Mouse (Mus musculus): ENCODE measurements around the gene Gm10188.

The Gm10188 gene

DNA sequence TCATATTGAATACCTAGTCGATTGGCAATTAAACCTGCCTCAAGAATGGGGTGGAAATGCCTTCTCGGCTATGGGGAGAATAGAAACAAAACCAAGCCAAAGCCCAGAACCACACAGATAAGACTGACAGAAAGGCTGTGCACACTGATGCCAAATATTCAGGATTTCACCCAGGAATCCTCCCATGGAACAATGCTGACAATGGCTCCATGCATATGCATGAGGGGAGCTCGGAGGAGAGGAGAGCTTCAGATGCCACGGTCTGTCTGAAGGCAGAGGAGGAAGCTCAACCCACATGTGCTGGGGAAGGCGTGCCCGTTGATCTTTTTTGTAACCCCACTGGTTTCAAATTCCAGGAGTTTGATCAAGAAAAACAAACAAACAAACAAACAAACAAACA is 7.4 kb downstream of the Gm10188 start:
- no peak for DNase-seq

DNA sequence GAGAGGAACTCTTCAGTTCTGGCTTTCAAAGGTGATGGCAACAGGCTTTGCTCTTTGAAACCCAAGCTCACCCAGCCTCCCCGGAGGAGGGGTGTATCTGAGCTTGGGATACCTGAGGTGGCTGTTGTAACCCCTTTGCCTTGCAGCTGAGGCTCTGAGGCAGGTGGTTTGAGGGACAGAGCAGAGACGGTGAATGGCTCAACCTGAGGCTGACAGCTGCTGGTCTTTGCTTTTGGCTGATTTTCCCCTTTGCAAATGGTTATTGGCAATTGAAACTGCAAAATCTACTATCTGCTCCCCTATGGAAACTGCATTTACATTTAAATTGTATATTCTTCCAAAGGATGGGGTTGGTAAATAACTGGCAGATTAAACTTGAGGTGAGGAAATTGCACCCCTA is 7.9 kb downstream of the Gm10188 start:
- DNase-seq: no peak

DNA sequence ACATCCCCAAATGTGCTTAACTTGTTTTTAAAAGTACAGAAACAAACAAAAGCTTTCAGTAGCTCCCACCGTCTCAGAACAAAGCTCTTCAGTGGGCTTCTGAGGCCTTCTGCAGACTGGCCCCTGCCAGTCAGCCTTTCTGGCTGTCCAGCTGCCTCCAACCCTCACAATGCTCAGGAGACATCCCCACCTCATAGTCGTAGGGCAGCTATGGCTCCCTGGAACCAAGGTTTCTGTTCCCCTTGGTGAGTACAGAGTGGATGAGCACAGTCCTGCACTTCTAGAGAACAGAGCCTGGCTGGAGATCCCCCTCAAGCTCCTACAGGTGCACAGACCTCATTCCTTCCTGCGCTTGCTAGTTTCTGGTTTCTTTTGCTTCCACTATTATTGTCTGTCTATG is 13.3 kb downstream of the Gm10188 start:
- no peak for DNase-seq

DNA sequence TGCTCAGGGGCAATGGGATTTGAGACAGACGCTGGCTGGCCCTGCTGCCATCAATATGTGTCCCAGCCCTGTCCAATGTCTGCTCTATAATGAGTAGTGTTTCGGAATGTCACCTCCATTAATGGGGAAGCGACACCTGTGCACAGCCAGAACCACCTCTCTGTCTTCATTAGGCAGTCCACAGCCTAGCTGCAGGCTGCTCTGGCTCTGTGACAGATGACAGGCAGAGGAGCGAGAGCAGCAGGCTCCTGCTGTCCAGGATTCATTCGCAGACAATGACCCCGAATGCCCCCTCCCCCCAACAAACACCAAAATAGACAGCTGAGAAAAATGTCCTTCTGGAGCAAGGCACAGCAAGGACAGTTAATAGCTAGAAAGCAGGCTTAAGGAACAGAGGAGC is 16.5 kb downstream of the Gm10188 start:
- DNase-seq: no peak

DNA sequence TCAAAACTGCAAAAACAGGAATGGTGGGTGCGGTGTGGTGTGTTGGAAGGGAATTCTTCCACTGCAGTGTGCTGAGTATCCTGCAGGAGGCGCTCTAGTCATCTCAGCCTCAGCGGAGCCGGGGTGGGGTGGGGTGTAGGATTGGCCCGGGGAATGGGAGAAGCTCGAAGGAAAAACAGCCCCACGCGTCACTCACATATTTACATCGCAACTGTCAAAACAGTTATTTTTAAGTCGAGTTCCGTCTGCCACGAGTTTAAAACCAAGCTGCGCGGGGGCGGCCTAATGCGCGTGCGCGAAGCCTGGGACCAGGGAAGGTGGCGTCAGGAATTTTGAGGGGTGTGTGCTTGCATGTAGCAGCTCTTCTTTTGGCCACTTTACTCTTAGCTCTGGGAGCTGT is 17.3 kb downstream of the Gm10188 start:
- DNase-seq: peak; percentile 61

DNA sequence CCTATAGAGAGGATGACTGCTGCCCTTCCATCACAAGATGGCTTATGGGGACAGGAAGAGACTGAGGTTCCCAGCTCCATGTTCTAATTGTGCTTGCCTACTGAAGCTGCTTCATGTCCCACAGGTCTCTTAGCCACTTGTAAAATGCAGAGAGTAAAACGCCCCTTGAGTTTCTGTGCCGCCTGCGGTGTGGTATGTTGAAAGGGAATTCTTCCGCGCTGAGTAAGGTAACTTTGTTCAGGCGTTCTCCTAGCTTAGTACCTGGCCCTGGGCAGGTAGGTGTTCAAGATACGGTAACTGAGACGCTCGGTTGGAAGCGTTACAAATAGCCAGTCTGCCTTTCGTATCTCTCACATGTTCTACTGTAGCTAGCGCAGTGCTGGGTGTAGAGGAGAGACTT is 17.9 kb downstream of the Gm10188 start:
- DNase-seq: no peak

DNA sequence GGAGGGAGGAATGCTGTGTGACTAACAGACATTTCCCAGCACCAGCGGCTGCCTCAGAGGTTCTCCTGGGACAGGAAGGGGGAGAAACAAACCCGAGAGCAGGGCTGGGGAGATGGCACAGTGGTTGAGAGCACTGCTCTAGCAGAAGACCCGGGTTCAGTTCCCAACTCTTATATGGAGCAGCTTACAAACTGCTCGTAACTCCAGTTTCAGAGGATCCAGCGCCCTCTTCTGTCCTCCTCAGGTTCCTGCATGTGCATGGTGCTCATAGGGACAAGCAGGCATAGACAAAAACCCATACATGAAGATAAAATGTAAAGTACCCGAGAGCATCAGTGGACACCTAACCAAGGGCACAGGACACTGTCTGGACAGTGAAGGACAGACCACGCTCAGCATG is 18.6 kb downstream of the Gm10188 start:
- DNase-seq: no peak

DNA sequence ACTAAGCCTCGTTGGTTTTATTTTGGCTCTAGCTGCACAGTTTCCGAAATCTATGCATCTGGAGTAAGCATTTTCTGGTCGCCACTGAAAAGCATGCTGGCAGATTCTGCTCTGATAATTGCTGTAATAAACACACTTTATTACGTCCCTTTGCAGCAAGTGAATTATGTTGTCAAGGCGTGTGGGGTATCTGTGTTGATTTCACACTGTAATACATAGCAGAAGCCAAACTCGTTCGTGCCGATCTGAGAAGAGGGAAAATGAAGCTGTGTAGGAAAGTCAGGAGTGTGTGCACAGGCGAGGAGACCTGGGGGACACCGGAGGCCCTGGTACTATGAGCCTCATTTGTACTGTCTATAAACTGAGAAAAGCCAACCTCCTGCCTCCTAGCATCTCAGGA is 20.2 kb downstream of the Gm10188 start:
- DNase-seq: no peak

DNA sequence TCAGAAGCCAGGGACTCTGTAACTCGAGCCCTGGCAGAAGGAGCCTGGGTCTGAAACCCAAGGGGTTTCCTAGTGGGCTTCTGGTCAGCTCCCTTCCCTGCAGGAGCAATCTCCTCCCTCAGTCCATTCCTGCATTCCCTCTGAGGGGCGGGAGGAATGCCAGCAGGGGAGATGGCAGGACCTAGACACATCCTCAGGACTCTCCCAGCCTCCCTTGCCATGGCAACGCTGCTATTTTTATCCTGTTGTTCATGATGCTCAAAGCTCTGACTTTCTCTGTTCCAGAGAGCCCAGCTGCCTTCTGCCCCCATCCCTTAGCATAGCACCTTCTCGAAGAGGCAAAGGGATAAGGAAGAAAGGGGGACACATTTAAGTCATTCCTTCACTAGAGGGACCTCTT is 21.4 kb downstream of the Gm10188 start:
- peak; percentile 71 for DNase-seq

DNA sequence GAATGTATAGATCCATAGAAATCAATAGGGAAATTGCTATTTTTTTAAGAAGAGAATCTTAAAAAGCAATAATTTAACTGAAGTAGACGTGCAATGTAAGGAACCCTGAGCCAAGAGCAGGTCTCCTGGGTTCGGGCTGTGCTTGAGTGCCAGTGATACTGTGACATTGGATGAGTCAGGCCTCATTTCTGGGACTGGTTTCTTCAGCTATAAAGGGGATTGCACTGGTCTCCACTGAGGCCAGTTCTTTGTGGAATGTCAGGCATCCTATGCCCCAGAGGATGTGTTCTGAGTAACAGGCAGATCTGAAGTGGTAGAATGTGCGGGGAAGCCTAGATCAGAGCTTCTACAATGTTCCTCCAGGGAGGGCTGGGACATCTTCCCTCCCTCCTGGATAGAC is 22.7 kb downstream of the Gm10188 start:
- no peak for DNase-seq

DNA sequence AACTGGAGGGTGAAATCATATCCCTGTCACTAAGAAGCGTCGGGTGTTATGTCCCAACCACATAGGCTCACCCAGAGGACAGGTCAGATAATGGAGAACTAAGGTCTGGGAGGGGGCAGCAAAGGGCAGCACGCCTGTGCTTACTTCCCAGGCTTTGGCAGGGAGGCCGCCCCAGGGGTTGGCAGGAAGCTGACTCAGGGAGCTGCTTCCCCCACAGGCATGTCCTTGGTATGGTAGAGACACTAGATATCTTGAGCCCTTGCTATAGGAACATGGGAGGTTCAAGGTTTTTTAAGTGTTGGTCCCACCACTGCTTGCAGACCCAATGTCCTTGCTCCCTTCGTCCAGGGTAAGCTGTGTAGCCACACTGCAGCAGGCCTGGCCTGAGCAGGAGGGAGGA is 23.6 kb downstream of the Gm10188 start:
- DNase-seq: no peak

DNA sequence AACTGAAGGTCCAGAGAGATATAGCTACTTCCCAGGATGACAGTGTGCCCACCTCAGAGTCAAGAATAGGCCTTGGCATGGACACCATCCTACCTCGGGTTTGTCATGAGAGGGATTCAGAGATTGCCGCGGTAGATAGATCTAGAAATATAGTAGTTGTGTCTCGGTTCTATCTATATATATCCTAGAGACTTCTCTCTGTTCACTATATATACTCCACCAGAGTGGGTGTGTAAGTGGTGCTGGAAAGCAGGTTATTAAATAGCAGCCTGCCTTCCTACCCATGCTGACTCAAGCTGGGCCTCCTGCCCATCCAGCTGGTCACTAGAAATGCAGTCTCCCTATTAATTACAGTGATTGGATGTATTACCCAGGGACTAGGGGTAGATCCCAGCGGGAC is 26.8 kb downstream of the Gm10188 start:
- no peak for DNase-seq

DNA sequence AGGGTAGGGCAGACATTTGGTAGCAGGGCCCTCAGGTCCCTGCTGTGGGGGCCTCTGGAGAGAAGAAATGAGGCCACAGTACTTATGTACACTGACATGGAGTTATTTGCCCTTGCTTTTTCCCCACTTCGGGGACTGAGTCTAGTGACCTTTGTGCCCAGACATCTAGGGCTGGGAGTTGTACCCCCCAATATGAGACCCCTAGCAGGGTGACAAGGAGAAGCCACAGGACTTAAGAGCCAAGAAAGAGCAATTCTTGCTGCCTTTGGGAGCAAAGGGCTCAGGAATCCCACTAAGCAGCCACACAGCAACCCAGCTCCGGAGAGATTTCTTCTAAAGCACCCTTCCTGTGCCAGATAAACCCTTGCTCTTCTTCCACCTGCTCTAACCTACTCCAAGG is 27.6 kb downstream of the Gm10188 start:
- no peak for DNase-seq

DNA sequence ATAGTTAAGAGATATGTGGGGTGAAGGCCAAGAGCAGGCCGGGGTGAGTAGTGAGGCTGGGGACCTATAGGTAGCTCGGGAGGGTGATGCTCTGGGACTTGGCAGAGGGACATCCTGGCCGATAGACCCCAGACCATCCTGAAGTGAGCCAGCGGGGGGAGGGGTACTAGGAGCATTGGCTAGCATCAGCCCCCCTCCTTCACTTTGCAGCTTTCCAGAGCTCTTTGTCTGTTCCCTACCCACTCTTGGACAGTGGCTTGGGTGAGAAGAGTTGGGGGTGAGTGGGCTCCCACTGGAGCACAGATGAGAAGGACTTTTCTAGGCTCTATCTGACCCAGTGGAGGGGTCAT is 28.1 kb downstream of the Gm10188 start:
- DNase-seq: no peak

DNA sequence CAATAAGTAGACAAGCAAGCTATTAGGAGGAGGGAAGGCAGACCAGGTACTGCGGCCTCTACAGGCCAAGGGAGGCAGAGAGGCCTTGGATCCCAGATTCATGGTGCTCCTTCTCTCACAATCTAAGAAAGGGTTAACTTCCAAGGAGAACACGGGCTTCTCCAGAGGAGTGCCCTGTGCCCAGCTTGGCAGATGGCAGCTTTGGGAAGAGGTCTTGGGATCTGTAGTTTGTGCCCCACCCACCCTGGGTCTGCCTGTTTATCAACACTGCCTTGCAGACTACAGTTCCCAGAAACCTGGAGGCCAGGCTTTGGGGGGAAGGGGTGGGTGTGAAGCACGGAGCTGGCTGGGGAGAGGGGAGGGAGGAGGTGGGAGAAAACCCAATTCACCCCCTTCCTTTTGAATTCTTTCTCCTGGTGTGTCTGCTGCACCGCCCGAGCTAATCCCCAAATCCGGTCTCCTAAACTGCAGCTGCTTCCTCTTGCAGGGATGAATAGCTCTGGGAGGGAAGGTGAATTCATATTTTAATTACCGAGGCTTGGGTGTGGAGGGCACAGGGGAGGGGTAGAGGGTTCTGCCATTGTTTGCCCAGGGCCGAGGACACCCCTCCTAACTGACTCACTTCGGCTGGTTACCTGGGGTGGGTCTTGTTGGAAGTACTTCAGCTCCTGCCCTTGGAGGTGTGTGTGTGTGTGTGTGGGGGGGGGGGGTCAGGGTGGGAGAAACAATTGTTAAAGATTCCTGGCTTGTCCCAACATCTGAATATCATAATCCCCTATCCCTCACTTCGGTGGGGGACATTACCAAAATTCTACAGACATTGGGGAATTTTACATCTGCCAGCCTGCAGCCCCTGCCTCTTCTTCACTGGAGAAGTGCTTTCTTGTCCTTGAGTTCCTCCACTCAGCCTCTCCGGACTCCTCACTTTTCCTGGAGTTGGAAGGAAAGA is 28.7 kb downstream of the Gm10188 start:
- peak; percentile 84 for DNase-seq

DNA sequence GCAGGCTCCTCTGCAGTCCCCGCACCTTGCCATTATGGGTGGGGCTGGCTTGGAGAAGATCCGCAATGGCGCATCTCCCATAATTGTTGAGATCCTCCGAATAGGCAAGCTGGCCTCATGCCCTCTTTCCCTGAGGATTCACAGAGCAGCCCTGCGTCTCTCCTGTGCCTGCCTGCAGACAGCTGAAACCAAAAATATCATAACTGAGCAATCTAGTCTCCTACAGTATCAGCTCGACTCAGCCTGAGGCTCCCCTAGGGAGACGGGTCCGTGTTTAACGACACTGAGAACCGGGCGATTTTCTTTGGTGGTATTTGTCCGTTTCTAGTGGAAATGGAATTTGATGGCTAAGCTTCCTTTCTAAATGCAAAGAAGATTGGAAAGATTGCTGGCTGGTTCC is 29.6 kb downstream of the Gm10188 start:
- peak; percentile 62 for DNase-seq

DNA sequence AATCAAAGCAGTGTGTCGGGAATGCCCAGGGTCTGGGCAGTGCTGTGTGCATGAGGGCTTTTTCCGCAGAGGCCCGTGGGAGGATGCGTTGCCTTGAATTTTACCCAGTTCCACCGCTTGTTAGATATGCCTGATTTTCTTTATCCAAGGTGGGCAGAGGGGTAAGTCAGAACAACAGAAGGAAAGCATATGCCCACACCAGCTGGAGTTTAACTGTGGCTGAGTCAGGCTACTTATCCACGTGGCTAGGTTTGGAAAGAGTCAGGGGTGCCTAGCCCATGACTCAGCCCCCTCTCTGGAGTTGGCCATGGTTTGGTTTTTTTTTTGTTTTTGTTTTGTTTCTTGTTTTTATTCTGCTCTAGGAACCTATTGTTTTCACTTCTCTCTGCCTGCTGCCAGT is 30.3 kb downstream of the Gm10188 start:
- no peak for DNase-seq

DNA sequence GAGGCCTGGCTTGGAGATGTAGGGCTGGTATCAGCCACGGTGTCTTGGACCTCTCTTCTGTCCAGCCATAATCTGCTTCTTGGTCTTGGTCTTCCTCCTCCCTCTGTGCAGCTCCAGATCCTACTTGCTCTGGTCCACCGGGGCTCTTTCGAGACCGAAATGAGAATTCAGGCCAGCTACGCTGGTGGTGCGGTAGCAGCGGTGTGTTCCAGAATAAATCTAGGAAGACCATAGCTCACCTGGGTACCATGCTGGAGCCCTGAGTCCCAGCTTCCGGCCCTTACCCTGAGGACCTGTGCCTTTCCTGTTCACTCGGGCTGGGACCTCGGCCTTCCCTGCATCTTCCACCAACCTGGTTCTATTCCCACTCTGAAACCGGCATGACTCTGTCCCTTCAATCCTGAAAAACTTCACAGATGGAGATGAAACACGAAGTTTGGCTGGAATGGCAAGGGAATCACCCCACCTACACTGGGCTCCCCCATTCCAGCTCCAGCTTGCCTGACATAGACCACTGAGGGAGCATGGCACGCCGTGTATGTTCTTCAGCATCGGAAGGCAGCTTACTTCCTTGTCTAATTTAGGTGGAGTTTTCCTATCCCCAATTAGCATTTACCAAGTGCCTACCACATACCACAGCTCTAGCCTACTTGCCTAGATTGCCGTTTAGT is 31.0 kb downstream of the Gm10188 start:
- DNase-seq: no peak

DNA sequence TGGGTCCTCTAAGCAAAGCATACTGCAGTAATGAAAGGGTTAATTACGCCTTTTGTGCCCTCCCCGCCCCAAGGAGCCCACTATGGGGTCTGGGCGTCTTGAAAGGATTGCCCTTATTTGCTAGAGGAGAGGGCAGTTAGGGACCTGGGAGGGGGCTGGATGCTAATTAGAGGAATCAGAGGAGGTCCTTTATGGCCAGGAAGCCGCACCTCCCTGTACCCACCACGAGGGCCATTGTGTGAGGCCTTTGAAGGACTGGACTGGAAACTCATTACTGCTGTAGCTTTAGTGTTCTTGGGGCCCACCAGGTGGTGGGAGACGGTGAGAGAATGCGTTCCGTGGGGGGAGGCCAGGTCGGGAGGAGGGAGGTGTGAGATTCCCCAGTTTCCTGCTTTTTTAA is 31.9 kb downstream of the Gm10188 start:
- DNase-seq: no peak

DNA sequence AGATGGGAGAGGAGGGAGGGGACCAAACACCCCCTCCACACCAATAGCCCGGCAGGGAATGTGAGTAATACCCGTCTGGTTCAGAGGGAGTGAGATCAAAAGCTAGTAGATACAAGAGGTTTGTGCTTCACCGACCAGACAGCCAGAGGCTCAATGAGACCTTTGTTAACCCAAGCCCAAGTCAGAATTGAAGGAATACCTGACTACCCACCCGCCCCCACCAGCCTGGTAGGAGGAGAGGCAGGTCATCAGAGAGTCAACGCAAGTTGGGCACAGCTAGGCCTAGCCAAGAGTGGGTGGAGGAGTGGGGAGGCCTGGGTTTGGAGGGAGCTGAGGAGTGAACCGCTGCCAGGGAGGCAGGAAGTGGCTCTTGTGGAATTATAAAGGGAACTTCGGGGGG is 33.2 kb downstream of the Gm10188 start:
- no peak for DNase-seq

DNA sequence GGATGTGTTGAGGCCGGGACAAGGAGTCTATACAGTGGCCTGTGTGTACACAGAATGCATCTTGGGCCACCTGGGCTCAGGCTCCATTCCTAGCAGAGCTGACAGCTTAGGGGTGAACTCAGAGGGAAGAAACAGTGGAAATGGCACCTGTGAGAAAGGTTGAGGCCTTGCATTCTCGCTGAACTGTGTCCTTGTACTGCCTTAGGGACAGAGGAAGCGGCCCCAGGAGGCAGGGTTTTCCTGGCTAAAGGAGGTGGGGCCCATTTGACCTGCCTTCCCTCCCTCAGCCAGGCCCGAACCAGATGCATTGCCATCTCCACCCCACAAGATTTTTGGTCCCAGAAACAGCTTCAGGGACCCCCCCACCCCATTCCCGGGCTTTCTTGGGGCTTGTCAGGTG is 33.9 kb downstream of the Gm10188 start:
- no peak for DNase-seq

DNA sequence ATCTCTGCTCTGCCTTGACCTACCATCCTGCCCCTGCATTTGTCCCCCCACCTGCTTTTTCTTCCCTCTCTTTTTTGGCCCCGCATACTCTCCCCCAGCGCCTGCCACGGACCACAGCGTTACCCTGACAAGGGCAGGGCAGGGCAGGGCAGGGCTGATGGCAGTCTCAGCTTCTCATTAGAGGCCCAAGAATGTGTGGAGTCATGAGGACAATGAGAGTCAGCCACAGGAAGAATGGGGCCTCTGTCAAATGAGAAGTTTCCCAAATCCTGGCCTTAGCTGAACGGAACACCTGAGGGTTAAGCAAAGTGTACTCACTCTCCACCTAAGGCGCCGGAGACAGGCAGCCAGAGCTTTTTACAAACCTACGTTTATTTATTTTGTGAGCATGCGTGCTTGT is 34.5 kb downstream of the Gm10188 start:
- no peak for DNase-seq

DNA sequence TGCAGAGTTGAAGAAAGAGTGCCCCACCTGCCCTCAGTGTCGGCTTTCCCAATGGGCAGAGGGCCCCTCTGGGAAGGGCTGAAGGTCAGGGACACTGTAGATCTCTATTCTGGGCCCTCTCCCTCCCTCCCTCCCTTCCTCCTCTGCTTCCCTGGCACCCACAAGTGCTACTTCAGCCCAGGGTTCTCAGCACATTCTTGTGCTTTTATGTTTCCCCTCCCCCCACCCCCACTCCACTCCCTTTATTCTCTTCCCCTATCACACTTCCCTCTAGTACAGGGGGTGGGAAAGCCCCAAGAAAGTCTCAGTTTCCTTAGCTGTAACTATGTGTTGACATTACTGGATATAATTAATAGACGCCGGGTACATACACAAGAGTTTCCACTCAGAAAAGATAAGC is 34.9 kb downstream of the Gm10188 start:
- DNase-seq: no peak

DNA sequence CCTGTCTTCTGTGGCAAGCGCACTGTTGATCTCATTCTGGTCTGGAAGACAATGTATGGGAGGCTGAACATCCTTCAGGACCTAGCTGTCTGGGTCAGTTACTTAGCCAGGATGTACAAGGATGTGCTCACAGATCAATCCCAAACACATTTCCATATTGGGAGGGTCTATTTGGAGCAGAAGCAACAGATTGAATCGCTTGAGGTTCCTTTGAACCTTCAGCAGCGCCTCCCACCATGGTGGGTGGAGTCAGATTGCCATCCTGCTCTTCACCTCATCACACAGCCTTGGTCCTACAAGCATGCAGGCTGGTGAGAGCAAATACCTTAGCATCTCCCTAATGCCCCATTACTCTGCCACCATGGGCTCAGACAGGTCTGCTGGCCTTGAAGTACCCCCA is 35.8 kb downstream of the Gm10188 start:
- DNase-seq: no peak

Measured in cerebellum, adult 9-10 months (tissue).